29 mouse cellular contexts compared by ENCODE assay signal in the genomic region with DNA sequence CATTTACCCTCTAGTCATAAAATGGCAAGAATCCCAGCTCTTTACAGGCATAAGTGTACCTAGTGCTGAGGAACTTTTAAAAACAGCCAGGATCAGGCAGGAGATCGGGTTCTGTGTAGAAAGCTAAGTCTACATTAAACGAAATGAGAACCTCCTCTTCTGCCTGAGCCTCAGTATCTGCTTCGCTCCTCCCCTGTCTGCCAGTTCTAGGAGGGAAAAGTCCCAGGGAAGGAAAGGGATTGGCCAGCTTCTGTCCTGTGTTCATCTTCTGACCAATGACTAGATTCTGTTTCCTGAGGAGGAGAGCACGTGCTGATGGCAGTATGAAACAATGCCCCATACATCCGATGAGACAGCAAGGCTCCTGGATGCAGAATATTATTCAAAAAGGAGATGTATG. TPM values are rescaled to one million over a fixed set of nuclear protein-coding genes. Genes with fewer than 3 reads are reported as not detected.
DNase-seq lines count a peak whose midpoint lies in the region; ATAC-seq and TF ChIP-seq lines count a peak whose summit lies in the region.
"Had no signal": no experiment of that assay in that cellular context is flagged by ENCODE, and none has a peak within 500 bp of the region (broad histone marks: within the 10 kb centered on the region; RNA-seq: fewer than 3 reads in every experiment).

No protein-coding gene starts in this region.

- no peaks in the 10 kb centered on the region for H3K4me1 ChIP-seq in forebrain, postnatal 0 days (ENCODE audit: insufficient read depth)
- no peaks in the 10 kb centered on the region for H3K4me1 ChIP-seq in forebrain, embryonic 14.5 days (ENCODE audit: control insufficient read depth, insufficient read depth, low read length)
- H3K4me1 ChIP-seq in cortical plate, adult 2 months (ENCODE audit: control insufficient read depth, insufficient read depth, low read length) = peaks cover 2% of the 10 kb centered on the region; the same call in 1 of the 2 replicates
- H3K4me1 ChIP-seq: neural tube, embryonic 12.5 days had no signal

- TF ChIP-seq CTCF in forebrain, postnatal 0 days (IDR thresholded peaks at IDR 0.05; ENCODE audit: low read depth) = no peak
- no peak for TF ChIP-seq CTCF in cortical plate, adult 2 months (IDR thresholded peaks at IDR 0.05; ENCODE audit: extremely low read depth, insufficient read depth, low read length)

- no peaks in the 10 kb centered on the region for H3K36me3 ChIP-seq in forebrain, postnatal 0 days (ENCODE audit: insufficient read depth)
- no peaks in the 10 kb centered on the region for H3K36me3 ChIP-seq in forebrain, embryonic 14.5 days (ENCODE audit: control insufficient read depth, insufficient read depth, low read length)
- H3K36me3 ChIP-seq: heart, embryonic 13.5 days; limb, embryonic 10.5 days; limb, embryonic 15.5 days; liver, embryonic 13.5 days; midbrain, embryonic 12.5 days; neural tube, embryonic 12.5 days had no signal

- peak; percentile 33; the same call in 1 of the 2 replicates for TF ChIP-seq POLR2A in cortical plate, adult 2 months (IDR thresholded peaks at IDR 0.05; ENCODE audit: extremely low read depth, insufficient read depth, low read length)

- ATAC-seq in forebrain, postnatal 0 days = peak; percentile 36; the same call in 1 of the 2 replicates
- ATAC-seq in forebrain, embryonic 14.5 days = no peak
- ATAC-seq: lung, postnatal 0 days had no signal

- no peak for DNase-seq in forebrain, postnatal 0 days
- DNase-seq in forebrain, embryonic 14.5 days (ENCODE audit: low spot score) = no peak
- DNase-seq in retina, postnatal 1 day = peak; percentile 40
- no peak for DNase-seq in retina, embryonic 14.5 days (ENCODE audit: low spot score)
- DNase-seq in MEL-GATA-1-ER (ENCODE audit: extremely low read depth, low read depth) = peak; percentile 44
- no peak for DNase-seq in adrenal gland, adult 8-10 months
- DNase-seq in cerebellum, adult 9-10 months = no peak
- DNase-seq: adrenal gland, postnatal 25 days; cerebellum, adult 8-10 months; heart, adult 2 months; heart, postnatal 10 days; kidney, adult 11 months; kidney, postnatal 4 days; liver, embryonic 13.5 days; lung, adult 18-20 months; lung, postnatal 4 days had no signal

- no peak overlapping the region for H3K4me2 ChIP-seq in forebrain, postnatal 0 days (ENCODE audit: low read depth)
- H3K4me2 ChIP-seq in forebrain, embryonic 14.5 days (ENCODE audit: low read length) = no peak overlapping the region
- H3K4me2 ChIP-seq: heart, embryonic 13.5 days; hindbrain, embryonic 14.5 days; limb, embryonic 15.5 days; liver, embryonic 13.5 days; midbrain, embryonic 12.5 days; neural tube, embryonic 12.5 days had no signal

- no peak overlapping the region for H3K9ac ChIP-seq in forebrain, postnatal 0 days
- H3K9ac ChIP-seq in forebrain, embryonic 14.5 days (ENCODE audit: low read length) = no peak overlapping the region
- H3K9ac ChIP-seq: heart, embryonic 13.5 days; hindbrain, embryonic 14.5 days; limb, embryonic 15.5 days; liver, embryonic 13.5 days; midbrain, embryonic 12.5 days; neural tube, embryonic 12.5 days had no signal

- H3K9me3 ChIP-seq in forebrain, postnatal 0 days (ENCODE audit: low read length) = no peaks in the 10 kb centered on the region
- no peaks in the 10 kb centered on the region for H3K9me3 ChIP-seq in forebrain, embryonic 14.5 days (replicated peaks; ENCODE audit: control insufficient read depth, low read length)
- H3K9me3 ChIP-seq: heart, embryonic 13.5 days; limb, embryonic 10.5 days; limb, embryonic 15.5 days; liver, embryonic 13.5 days; megakaryocyte, embryonic 14.5 days; midbrain, embryonic 12.5 days; neural tube, embryonic 12.5 days had no signal

- no peaks in the 10 kb centered on the region for H3K27me3 ChIP-seq in forebrain, postnatal 0 days (ENCODE audit: insufficient read depth, low read length)
- no peaks in the 10 kb centered on the region for H3K27me3 ChIP-seq in forebrain, embryonic 14.5 days (replicated peaks; ENCODE audit: control insufficient read depth, insufficient read depth, low read length)
- H3K27me3 ChIP-seq: heart, embryonic 13.5 days; limb, embryonic 15.5 days; midbrain, embryonic 12.5 days; neural tube, embryonic 12.5 days had no signal

- no peak overlapping the region for H3K4me3 ChIP-seq in forebrain, postnatal 0 days (ENCODE audit: low read depth, low read length)
- no peak overlapping the region for H3K4me3 ChIP-seq in forebrain, embryonic 14.5 days (ENCODE audit: low read depth, low read length)
- no peak overlapping the region for H3K4me3 ChIP-seq in cortical plate, adult 2 months (ENCODE audit: insufficient read depth, low read length)
- H3K4me3 ChIP-seq: erythroblast, embryonic 14.5 days; heart, adult 2 months; heart, embryonic 13.5 days; limb, embryonic 10.5 days; limb, embryonic 15.5 days; liver, embryonic 13.5 days; megakaryocyte, embryonic 14.5 days; midbrain, embryonic 12.5 days; myocyte; neural tube, embryonic 12.5 days had no signal

- WGBS in forebrain, postnatal 0 days = 52% methylated on average over 5 of the region's 5 CpGs
- WGBS in forebrain, embryonic 14.5 days = 55% methylated on average over 5 of the region's 5 CpGs

- no peak overlapping the region for H3K27ac ChIP-seq in forebrain, postnatal 0 days (ENCODE audit: low read depth, low read length)
- no peak overlapping the region for H3K27ac ChIP-seq in forebrain, embryonic 14.5 days (ENCODE audit: low read depth, low read length)
- no peak overlapping the region for H3K27ac ChIP-seq in cortical plate, adult 2 months (ENCODE audit: insufficient read depth, low read length)
- H3K27ac ChIP-seq: heart, adult 2 months; heart, embryonic 13.5 days; hindbrain, embryonic 14.5 days; limb, embryonic 10.5 days; limb, embryonic 15.5 days; liver, embryonic 13.5 days; midbrain, embryonic 12.5 days; neural tube, embryonic 12.5 days; stomach, postnatal 0 days had no signal

RNA-seq across cellular contexts. Expression of a gene that starts 18.9 kb away (rescaled TPM):
- 14.8 and 20.4 TPM in 2 replicates for total RNA-seq in forebrain, postnatal 0 days (2014; rRNA removed)
- polyA plus RNA-seq in forebrain, postnatal 0 days (2015; fragmentation: Nextera tagmentation; extraction: Ambion mirVana) = 22.1 and 22.8 TPM in 2 replicates
- polyA plus RNA-seq in forebrain, embryonic 14.5 days (2014; fragmentation: Nextera tagmentation; extraction: Ambion mirVana) = 5.7 and 8.0 TPM in 2 replicates
- 567 and 661 TPM in 2 replicates for polyA plus RNA-seq in cortical plate, adult 2 months (2012; rRNA removed)
- 1 to 10 TPM; 3.9 to 6.9 (median 4.8) TPM for total RNA-seq in adrenal gland, adult 8-10 months (2022)
- total RNA-seq: hematopoietic stem cell, adult 5-6 weeks had no signal
- polyA plus RNA-seq: erythroblast, embryonic 14.5 days had no signal

RNA-seq across cellular contexts. Expression of a gene that starts 25.3 kb away (rescaled TPM):
- 84.0 and 116 TPM in 2 replicates for total RNA-seq in forebrain, postnatal 0 days (2014; rRNA removed)
- 90.1 and 91.7 TPM in 2 replicates for polyA plus RNA-seq in forebrain, postnatal 0 days (2015; fragmentation: Nextera tagmentation; extraction: Ambion mirVana)
- polyA plus RNA-seq in forebrain, embryonic 14.5 days (2014; fragmentation: Nextera tagmentation; extraction: Ambion mirVana) = 86.6 and 103 TPM in 2 replicates
- polyA plus RNA-seq in cortical plate, adult 2 months (2012; rRNA removed) = 123 and 126 TPM in 2 replicates
- total RNA-seq in adrenal gland, adult 8-10 months (2022) = 10 to 100 TPM; 46.7 to 75.8 (median 55.1) TPM

Comparison
In these comparisons a context has a peak if more than half of its experiments do, and no peak if none do; other contexts are left out.
1. DNase-seq: peak in retina, postnatal 1 day (single experiment) and MEL-GATA-1-ER (single experiment); none in forebrain, postnatal 0 days (single experiment), forebrain, embryonic 14.5 days (single experiment), retina, embryonic 14.5 days (single experiment), adrenal gland, adult 8-10 months (single experiment) and cerebellum, adult 9-10 months (single experiment).
2. RNA of a gene that starts 18.9 kb away (polyA plus RNA-seq): 567 to 661 TPM in cortical plate, adult 2 months; 22.1 to 22.8 TPM in forebrain, postnatal 0 days and 5.7 to 8.0 TPM in forebrain, embryonic 14.5 days; every median in the first group is over 10 times any median in the second.